Mouse (Mus musculus) cerebellum, postnatal 36 days (tissue): Measurements from ENCODE around the gene Bcan.

Experiments used
- DNase-seq, 2 experiments: peaks; one replicate each; pipeline ENCODE4 v3.0.0; 2021 to 2022; ENCODE audit warnings: mixed read lengths in 2 of 2

Gene Bcan

DNA sequence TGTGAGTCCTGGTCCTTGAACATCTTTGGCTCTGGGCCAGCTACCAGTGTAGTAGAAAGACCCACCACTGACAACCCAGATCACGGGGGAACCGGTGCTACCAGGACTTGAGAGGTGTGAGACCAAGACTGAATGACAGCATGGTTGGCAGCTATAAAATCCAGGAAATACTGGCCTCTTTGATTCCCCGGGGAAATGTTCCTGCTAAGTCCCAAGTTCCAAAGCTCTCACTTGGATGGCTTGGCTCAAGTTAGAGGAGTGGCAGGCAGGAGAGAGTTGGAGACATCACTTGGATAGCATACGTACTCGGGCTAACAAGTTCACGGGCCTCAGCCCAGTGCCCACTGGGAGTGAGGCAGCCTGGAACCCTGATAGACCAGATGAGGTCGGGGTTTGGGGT, 56.4 kb downstream of the Bcan start:
- DNase-seq, result no peak

DNA sequence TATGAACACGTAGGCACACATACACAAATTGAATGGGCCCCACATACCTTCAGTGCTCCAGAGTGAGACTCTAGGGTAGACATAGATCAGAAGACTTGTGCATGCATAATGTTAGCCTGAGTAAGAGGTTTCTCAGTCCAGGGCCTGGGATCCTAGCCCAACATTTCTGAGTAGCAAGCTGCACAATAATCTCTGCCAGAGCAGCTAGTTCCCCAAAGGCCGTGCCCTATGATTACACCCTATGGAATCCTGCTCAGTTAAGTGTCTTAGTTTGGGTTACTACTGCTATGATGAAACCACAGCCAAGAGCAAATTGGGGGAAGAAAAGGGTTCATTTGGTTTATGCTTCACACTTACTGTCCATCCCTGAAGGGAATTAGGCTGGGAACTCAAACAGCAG, 57.6 kb downstream of the Bcan start:
- DNase-seq, result no peak

DNA sequence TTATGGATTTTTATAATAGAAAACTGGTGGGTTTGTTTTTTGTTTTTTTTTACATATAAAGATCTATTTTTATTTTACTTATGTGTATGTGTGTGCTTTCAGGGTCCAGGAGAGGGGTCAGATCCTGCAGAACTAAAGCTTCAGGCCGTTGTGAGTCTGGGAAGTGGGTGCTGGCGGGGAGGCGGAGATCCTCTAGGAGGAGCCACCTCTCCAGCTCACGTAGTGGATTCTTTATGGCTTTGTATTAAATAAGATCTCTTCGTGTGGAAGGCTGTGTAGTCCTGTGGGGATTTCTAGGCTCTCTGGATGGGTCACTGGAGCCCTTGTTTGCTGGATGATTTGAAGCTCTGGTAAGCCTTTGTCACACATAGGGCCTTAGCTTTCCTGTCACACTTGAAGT, 59.4 kb downstream of the Bcan start:
- DNase-seq, result no peak
